Mouse (Mus musculus) right cerebral cortex, postnatal 25 days (tissue): ENCODE results near the gene Tpgs1.
A peak's percentile ranks its signal among the peaks of the same experiment; 100 is the strongest.

ENCODE experiments used
- DNase-seq: peaks from one replicate; pipeline ENCODE4 v3.0.0; 2022

Tpgs1 gene

DNA sequence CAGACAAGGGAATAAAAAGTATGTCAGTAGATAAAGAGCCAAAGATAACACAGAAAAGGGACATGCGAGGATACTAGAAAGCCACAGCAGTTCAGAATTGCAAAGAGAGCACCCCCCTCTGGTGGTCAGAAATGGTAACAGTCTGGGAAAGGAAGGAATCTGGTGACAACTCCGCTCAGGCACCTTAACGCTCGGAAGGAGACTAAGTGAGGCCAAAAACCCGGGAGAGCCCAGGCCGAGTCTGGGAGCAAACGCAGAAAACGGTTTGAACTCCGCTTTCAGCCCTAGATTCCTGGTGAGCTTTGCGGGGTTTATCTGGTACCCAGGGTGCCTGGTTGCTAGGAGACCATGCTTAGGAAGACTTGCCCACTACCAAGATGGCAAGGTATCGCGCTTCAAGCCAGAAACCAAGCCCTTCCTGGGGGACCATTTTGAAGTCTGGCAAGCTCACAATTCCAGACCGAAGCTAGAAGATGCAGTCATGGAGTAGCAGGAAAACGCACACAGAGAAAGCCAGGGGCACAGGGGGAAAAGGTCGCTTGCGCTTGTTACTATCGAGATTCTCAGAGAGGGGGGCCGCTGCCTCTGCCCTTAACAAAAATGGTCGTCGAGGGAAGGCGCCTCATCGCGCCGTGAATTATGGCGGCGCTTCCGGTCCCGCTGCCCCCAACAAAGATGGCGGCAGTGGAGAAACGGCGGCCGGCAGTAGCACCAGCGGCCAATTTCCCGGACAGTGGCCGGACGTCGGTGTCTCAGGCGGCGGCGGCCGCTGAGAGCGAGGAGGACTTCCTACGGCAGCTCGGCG lies at the start of gene Tpgs1:
Gene Tpgs1 (plus strand): TSS at position 599 of the 805 bp plus-strand sequence.
- DNase-seq: peak; percentile 89

DNA sequence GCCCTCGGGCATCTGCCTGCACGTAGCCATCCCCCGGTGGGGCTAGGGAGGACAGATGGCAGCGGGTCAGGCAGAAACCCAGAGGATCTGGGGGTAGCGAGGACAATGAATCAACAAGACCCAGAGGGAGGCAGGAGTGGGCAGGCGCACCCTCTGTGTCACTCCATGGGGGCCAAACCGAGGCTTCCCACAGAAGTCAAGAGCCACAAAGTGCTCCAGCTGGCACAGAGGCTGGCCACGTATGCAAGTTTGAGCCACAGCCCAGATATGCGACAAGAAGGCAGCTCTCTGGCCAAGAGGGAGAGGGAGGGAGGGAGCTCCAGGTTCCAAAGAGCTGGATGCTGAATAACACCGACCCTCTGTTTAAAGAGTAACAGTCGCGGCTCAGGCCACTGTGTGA lies 45.2 kb upstream of the Tpgs1 start:
- no peak for DNase-seq

DNA sequence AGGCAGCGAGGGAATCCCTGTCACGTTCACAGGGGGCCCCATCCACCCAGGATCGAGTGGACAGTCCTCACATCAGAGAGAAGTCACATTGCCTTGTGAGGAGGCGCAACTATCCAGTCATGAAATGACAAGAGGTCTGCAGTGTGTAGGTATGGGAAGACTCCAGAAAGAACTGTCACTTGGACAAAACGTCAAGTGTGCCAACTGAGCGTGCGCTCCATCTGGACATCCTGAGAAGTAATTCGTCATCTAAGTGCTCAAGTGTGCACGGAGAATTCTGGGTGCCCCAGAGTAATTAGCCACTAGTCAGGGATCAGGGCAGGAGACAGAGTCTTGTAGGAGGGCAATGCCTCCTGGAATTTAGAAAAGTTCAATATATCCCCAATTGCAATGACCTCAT lies 43.8 kb upstream of the Tpgs1 start:
- DNase-seq: no peak

DNA sequence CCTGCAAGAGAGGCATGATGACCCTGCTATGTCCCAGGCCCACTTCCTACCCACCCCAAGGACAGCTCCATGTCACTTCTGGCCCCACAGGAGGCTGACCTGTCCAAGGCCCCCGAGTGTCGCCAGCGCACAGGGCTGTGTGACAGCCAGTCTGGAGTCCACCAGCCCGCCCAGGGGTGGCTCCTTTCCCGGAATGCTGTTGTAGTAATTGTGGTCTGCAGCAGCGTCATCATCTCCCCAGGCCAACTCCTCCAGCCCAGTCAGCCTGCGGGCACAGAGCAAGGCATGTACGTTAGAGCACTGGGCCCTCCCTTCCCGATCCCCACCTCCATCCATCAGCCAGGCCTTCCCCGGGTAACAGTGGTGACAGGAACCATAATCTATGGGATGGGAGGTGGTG lies 43.0 kb upstream of the Tpgs1 start:
- DNase-seq: no peak

DNA sequence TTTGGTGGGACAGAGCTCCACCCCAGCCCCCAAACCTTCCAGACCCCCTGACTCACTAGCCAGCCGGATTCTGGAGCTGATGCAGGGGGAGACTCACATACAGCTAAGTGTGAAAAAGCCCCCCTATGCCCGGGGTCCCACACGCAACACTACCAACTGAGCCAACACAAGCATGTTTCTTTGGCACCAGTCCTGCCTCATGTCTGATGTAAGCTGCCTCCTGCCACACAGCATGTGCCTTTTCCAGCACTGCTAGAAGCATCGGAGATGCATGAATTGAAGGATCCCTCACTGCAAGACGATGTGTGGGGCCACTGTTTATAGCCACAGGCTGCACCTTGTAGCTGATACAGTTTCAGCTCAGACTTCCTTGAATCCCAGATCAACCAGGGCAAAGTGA lies 40.8 kb upstream of the Tpgs1 start:
- DNase-seq: no peak

DNA sequence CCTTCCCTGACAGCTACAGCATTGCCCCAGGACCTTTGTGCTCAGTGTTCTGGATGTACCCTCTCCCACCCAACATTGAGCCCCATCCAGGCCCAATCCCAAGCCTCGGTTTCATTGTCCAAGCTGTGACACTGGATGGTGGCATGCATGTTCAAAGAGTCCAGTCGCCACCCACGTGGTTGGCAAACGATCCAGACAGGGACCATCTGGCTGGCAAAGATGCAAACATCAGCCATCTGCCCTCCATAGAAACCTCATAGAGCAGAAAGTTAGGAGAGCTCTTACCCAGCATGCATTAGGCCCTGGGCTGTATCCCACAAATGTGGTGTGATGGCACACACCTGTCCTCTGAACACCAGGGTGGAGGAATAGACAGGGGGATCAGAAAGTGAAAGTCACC lies 37.7 kb upstream of the Tpgs1 start:
- DNase-seq: no peak

DNA sequence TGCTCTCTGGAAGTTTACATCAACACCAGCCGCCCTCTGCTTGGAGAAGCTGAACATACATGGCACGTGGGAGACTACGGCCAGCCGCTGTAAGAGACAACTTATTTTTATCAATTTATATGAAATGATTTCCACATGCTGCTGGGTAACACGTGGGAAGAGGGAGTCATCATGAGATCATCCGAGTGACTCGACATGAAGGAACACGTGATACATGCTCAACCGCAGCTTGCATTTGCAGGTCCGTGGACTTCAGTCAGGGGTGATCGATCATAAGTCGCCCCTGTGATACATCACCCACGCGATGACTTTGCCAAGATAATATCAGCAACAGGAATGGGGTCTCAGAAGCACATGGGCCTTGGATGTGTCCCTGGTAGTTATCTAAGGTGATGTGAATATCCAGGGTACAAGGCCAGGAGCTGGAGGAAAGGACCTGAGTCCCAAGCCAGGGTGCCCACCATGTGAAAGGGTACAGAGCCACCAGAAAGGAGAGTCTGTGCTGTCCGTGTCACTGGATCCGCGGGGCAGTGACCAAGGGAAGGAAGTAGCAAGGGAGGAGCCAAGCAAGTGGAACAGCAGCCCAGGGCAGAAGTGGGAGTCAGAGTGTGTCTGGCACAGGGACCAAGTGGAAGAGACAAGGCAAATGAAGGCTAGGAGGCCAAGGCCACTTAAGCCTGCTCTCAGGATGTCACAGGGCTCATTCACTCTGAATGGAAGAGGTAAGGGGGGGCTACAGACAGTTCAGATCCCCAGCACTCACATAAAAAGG lies 36.0 kb upstream of the Tpgs1 start:
- no peak for DNase-seq

DNA sequence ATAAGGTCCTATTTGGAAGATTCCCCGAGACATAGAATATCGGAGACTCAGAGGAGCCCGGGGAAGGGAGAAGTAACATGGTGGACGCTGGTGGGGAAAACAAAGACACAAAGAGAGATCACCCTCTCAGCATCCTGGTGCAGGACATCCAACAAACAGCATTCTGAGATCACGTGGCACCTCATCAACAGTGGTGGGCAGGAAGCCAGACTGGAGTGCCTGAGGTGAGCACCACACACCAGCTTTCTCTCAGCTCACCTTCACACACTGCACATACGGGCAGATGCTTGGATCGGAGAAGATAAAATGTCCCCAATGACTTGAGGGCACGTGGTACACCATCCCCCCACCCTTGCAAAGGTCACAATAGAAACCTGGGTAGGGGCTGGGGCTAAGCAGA lies 32.9 kb upstream of the Tpgs1 start:
- DNase-seq: no peak

DNA sequence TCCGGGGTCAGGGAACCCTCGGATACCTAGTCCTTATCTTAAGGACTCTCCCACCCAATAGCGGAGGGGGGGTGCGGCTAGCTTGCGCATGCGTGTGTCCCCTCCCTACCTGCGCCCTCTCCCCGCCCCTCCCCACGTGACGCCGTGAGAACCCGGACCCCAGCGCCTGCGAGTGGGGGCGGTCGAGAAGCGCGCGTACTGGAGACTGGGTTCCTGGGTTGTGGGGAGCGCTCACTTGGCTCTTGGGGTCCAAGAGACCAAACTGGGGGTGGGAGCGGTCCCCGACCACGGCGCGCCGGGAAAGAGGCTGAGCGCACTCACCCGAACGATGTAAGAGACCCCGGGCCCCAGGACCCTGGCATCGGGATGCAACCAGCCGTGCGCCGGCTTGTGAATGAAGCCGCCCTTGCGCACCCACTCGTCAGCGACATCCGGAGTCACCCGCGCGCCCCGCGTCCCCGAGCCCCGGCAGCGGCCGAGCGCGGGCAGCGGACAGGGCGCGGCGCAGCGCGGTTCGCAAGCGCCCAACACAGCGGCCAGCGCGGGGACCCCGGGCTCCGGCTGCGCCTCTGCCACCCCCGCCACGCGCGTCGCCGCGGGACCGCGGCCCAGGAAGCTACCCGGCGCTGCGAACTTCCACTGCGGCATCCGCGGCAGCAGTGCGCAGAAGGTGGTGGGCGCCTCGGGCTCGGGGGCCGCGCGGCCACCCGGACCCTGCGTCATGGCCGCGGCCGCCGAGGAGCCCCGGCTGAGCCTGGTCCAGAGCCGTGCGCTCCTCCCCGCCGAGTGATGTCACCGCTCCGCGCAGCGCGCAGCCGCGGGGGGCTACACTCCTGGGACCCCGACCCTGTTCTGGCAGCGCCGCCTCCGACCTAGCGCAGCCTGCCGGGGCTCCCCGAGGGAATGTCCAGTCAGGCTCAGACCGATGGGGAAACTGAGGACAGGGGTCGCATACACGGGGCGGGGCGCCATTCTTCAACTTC lies 31.8 kb upstream of the Tpgs1 start, which contains the start of gene Shc2:
Gene Shc2 (minus strand): TSS at position 791 of the 983 bp plus-strand sequence.
- peak; percentile 88 for DNase-seq

DNA sequence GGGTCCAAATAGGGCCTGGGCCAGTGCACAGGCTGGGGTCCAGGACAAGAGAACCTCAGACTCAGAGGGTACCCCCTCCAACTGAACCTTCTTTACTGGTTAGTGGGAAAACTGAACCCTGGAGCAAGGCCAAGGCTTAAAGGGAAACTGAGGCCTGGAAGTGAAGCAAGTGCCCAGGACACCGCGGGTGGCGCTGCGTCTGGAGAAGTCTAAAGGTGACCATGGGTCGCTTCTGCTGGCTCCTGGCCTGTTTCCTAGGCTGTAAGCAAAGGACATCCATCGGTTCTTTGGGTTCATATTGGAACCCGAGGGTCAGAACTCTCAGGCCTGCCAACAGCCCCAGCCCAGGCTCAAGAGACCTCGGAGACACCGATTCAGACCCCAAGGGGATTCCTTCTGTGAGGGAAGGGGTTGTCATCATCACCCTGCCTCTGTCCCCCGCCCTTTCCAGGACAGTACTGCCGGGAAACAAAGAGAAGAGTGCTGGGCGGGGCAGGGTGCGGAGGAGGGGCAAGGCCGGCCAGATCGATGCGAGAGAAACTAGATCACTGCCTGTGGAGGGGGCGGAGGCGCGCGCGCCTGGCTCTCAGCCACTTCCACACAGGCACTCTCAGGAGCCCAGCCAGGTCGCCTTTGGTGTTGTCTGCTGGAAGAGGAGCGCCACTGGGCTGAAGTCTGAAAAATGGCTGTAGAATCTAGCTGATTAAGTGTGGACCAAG lies 30.5 kb upstream of the Tpgs1 start:
- DNase-seq: peak; percentile 65

DNA sequence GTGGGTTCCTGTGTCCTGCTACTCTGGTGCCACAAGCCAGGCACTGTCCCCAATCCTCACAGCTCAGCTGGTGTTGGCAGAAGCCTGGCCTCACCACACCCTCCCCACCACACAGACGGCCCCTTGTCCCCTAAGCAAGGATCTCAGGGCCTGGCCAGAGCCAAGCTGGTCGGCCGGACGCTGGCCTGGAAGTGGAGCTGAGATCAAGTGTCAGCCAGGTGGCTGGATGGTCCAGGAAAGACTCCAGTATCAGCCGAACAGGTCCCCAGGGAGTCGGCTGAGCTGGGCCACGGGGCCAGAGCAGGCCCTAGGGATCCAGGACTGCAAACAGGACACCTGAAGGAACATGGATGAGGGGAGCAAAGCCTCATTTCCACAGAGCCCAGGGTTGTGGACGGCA lies 23.5 kb upstream of the Tpgs1 start, which contains the start of gene Odf3l2:
Gene Odf3l2 (minus strand): TSS at position 28 of the 400 bp plus-strand sequence.
- DNase-seq: no peak

DNA sequence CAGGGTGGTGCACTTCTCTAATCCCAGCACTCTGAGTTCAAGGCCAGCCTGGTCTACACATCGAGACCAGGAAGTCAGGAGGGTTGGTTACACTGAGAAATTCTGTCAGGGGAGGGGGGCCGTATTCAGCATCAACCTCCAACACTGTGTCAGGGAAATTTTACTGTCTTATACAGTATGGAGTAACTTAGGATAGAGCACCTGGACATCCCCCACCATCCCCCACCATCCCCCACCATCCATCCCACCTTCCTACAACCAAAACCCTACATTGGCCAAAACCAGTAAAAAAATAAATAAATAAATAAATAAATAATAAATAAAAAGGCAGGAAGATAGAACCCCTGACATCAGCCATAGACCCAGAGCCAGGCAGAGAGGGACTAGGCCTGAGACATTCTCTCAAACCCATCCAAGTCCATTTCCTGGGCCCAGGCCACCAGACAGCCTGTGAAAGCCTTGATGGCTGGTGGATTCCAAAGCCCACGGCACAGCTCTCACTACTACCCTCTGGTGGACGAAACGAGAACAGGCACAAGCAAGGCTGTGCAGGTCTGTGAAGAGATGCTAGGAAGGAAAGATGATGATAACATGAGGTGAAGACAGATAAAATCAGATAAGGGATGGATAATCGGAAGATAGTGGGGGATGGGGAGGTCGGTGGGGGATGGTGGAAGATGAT lies 20.0 kb upstream of the Tpgs1 start:
- DNase-seq: peak; percentile 71

DNA sequence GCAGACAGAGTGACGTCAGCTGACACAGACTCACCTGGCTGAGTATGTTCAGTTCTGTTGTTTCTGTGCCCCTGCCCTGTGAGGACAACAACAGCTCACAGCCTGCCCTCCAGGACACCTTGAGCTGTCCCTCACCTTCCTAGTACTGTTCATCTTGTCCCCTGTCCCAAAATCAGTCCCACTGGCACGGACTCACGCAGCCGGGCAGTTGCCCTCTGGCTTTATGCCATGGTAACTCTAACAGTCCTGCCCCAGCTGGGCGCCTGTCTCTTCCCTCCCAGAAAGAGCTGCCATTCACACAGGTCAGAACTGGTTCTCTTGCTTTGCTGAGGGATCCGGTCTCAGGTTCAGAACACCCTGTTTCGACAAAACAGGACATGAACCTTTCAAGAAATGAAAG lies 16.4 kb upstream of the Tpgs1 start:
- DNase-seq: no peak

DNA sequence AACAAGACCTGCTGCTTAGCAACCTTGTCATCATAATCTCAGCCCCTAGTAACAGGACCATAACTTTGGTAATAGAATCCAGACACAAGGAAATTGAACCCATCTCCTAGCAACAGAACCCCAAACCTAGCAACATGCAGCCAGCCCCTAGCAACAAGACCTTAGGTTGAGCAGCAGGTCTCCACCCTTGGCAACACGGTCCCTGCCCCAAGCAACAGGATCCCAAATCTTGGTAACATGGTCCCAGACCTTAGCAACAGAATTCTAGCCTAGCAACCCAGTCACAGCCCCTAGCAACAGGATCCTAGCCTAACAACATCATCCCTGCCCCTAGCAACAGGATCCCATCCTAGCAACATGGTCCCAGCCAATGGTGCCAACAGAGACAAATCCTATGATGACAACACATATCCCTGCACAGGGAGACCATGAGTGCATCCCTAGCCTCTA lies 14.2 kb upstream of the Tpgs1 start:
- peak; percentile 38 for DNase-seq

DNA sequence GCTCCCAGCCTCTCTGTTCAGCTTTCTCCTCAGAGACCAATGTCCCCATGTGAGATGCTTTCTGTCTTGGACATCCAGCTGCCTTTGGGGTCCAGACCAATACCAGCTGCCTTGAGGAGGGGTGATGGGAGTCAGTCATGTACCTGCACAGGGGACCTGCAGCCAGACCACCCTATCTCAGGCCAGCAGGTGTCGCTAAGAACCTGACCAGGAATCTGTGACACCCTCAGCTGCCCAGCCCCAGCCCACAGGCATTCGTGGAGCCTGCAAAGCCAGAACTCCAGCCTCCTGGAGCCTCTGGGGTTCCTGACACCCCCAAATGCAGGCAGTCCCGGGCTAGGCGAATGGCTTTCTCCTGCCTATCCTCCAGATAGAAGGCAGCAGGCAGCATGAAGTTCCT lies 10.3 kb upstream of the Tpgs1 start:
- no peak for DNase-seq

DNA sequence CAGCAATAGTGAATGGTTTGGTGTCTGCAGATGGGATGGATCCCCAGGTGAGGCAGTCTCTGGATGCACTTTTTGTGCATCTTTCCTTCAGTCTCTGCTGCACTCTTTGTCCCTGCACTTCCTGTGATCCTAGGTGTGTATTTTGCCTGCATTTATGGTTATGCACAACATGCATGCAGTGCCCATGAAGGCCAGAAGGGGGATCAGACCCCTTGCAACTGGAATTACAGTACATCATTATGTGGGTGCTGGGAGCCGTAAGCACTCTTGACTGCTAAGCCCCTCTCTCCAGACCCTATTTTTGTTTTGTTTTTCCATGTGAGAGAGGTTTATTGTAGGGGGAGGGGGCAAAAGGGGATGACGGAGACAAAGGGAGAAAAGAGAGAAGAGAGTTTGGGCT lies 8.9 kb upstream of the Tpgs1 start:
- DNase-seq: no peak

DNA sequence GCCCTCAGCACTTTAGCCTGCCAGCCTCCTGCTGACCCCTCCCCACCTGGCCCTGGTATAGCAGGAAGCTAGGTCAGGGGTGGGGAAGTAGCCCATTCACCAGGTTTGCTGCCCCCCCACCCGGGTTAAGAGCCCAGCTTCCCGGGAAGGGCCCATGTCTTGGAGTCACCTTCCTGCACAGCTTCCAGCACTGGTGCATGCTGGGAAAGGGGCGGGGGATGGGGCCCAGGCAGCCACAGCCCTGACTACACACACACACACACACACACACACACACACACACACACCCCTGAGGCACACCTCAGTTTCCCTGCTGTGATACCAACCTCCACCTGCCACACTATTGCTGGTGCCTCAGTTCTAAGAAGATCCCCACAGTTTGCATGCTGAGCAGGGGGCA lies 7.3 kb upstream of the Tpgs1 start:
- DNase-seq: no peak

DNA sequence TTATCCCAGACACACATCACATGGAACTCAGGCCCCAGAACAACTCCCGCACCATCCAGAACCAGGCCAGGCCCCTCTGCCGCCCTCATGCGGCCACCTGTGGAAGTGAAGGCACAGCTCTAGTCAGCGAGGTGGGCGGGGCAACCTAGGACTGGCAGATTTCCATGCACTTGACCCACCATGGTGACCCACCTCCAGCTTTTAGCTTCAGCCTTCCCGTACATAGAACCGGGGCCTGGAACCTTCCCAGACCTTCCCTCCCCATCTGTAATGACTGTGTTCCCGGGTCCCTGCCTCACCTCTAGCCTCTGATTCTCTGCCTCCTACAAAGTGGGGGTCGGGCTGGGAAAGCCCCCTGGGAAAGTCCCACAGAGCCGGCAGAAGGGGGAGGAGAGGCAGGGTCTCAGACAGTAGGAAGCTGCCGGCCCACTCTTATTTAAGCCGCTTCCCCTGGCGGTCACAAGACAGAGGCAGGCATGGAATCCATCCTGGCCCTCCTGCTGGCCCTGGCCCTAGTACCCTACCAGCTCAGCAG lies 5.0 kb upstream of the Tpgs1 start, which contains the start of gene Madcam1:
Gene Madcam1 (plus strand): TSS at position 429 of the 535 bp plus-strand sequence.
- peak; percentile 50 for DNase-seq

DNA sequence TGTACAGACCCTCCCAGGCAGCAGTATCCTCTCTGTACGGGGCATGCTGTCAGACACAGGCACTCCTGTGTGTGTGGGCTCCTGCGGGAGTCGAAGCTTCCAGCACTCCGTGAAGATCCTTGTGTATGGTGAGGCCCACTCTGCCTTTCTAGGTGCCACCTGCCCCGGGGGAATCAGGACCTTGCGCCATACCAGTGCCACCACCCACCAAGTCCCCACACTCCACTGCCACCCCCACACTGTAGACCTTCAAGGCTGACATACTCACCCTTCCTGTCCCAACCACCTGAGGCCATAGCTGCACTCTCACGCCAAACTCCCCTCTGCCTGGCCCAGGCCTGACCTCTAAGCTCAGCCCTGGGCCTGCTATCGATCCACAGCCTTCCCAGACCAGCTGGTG lies 4.1 kb upstream of the Tpgs1 start:
- DNase-seq: no peak

DNA sequence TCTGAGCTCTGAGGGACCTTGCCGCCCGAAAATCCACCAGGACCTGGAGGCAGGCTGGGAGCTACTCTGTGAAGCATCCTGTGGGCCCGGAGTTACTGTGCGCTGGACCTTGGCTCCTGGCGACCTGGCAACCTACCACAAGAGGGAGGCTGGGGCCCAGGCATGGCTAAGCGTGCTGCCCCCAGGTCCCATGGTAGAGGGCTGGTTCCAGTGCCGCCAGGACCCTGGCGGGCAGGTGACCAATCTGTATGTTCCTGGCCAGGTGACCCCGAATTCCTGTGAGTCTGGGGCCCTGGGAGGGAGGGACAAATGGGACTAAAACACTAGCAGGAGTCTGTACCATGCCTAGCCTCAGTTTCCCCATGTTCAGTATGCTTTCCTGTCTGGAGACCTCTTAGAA lies 2.7 kb upstream of the Tpgs1 start:
- DNase-seq: no peak

DNA sequence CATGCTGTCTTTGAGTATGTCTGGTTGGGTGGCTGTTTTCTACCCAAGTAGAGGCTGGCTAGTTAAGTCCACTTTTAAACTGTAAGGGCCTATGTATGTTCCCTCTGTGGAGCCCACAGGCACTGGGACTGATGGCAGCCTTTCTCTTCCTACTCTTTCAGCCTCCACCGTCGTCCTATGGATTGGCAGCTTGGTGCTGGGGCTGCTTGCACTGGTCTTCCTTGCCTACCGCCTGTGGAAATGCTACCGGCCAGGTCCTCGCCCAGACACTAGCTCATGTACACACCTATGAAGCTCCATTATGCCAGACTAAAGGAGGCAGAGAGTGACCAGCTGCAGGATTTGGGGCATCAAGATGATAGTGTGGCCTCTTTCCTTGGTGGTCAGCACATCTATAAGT lies 1.1 kb upstream of the Tpgs1 start:
- DNase-seq: no peak
